Mouse (Mus musculus): ENCODE data around the gene Gm43951. TPM values are rescaled to one million over a fixed set of nuclear protein-coding genes. Genes with fewer than 3 reads are reported as not detected.

The Gm43951 gene
- polyA plus RNA-seq (2015; fragmentation: Nextera tagmentation; extraction: Ambion mirVana) = 0.19 and 0.48 TPM in 2 replicates

- Histone ChIP-seq H3K27ac (peak within 1 kb of the TSS; percentile 70), H3K4me2 (peak within 1 kb of the TSS; percentile 94), H3K4me1 (peaks cover 14% of the 10 kb centered on the region), H3K9me3 (no peaks in the 10 kb centered on the region), H3K9ac (peak within 1 kb of the TSS; percentile 60), H3K27me3 (replicated peaks) (no peaks in the 10 kb centered on the region), H3K36me3 (peaks cover 11% of the 10 kb centered on the region), H3K4me3 (replicated peaks) (peak within 1 kb of the TSS; percentile 68)
- WGBS = under 1% methylated on average over 43 of the region's 43 CpGs
- peak; percentile 28; the same call in 1 of the 2 replicates for ATAC-seq (ENCODE audit: insufficient read depth, low FRiP score, low read depth)
Measured at GRCm38 (mm10) chr11:72206341-72207203, at the start of gene Gm43951. TSS of gene Gm43951 (minus strand) at chr11:72206840.

- H3K9me3 ChIP-seq = no peaks in the 10 kb centered on the region
- no peak for ATAC-seq (ENCODE audit: insufficient read depth, low FRiP score, low read depth)
- WGBS = 71% methylated on average over 2 of the region's 2 CpGs
- H3K36me3 ChIP-seq = no peaks in the 10 kb centered on the region
- H3K4me3 ChIP-seq (replicated peaks) = no peak overlapping the region
- H3K4me1 ChIP-seq = no peaks in the 10 kb centered on the region
- no peak overlapping the region for H3K4me2 ChIP-seq
- H3K9ac ChIP-seq = no peak overlapping the region
- H3K27ac ChIP-seq = no peak overlapping the region
- H3K27me3 ChIP-seq (replicated peaks) = no peaks in the 10 kb centered on the region
Measured at GRCm38 (mm10) chr11:72256441-72256840, 49.8 kb upstream of the Gm43951 start.

GRCm38 (mm10) chr11:72255629-72256028 is 49.0 kb upstream of the Gm43951 start:
- no peak for ATAC-seq (ENCODE audit: insufficient read depth, low FRiP score, low read depth)
- no peak overlapping the region for H3K4me2 ChIP-seq
- no peak overlapping the region for H3K27ac ChIP-seq
- no peak overlapping the region for H3K4me3 ChIP-seq (replicated peaks)
- H3K27me3 ChIP-seq (replicated peaks) = no peaks in the 10 kb centered on the region
- H3K9me3 ChIP-seq = no peaks in the 10 kb centered on the region
- no peaks in the 10 kb centered on the region for H3K36me3 ChIP-seq
- H3K9ac ChIP-seq = no peak overlapping the region
- no peaks in the 10 kb centered on the region for H3K4me1 ChIP-seq
- 92% methylated on average over 4 of the region's 4 CpGs for WGBS

GRCm38 (mm10) chr11:72245196-72245753 is 38.6 kb upstream of the Gm43951 start:
- no peak for ATAC-seq (ENCODE audit: insufficient read depth, low FRiP score, low read depth)
- Histone ChIP-seq H3K27me3 (replicated peaks) (no peaks in the 10 kb centered on the region; the same call in 1 of the 2 replicates), H3K4me2 (no peak overlapping the region), H3K36me3 (no peaks in the 10 kb centered on the region), H3K4me3 (replicated peaks) (no peak overlapping the region), H3K4me1 (no peaks in the 10 kb centered on the region), H3K9me3 (no peaks in the 10 kb centered on the region), H3K9ac (no peak overlapping the region), H3K27ac (no peak overlapping the region)
- WGBS = 81% methylated on average over 8 of the region's 8 CpGs

- 67% methylated on average over 4 of the region's 4 CpGs for WGBS
- Histone ChIP-seq H3K4me3 (replicated peaks) (no peak overlapping the region), H3K27me3 (replicated peaks) (no peaks in the 10 kb centered on the region), H3K9me3 (no peaks in the 10 kb centered on the region), H3K36me3 (no peaks in the 10 kb centered on the region), H3K9ac (no peak overlapping the region), H3K4me2 (no peak overlapping the region), H3K27ac (no peak overlapping the region), H3K4me1 (no peaks in the 10 kb centered on the region)
- no peak for ATAC-seq (ENCODE audit: insufficient read depth, low FRiP score, low read depth)
Measured at GRCm38 (mm10) chr11:72240062-72240860, 33.6 kb upstream of the Gm43951 start.

- Histone ChIP-seq H3K4me1 (no peaks in the 10 kb centered on the region), H3K9me3 (no peaks in the 10 kb centered on the region), H3K4me2 (no peak overlapping the region), H3K4me3 (replicated peaks) (no peak overlapping the region), H3K36me3 (no peaks in the 10 kb centered on the region), H3K9ac (no peak overlapping the region), H3K27ac (no peak overlapping the region), H3K27me3 (replicated peaks) (no peaks in the 10 kb centered on the region)
- no peak for ATAC-seq (ENCODE audit: insufficient read depth, low FRiP score, low read depth)
- WGBS = 72% methylated on average over 5 of the region's 5 CpGs
Measured at GRCm38 (mm10) chr11:72234013-72234412, 27.4 kb upstream of the Gm43951 start.

GRCm38 (mm10) chr11:72232991-72233390 is 26.4 kb upstream of the Gm43951 start:
- H3K4me1 ChIP-seq = no peaks in the 10 kb centered on the region
- H3K9ac ChIP-seq = no peak overlapping the region
- no peak for ATAC-seq (ENCODE audit: insufficient read depth, low FRiP score, low read depth)
- 64% methylated on average over 1 of the region's 1 CpGs for WGBS
- H3K4me3 ChIP-seq (replicated peaks) = no peak overlapping the region
- no peaks in the 10 kb centered on the region for H3K27me3 ChIP-seq (replicated peaks)
- no peaks in the 10 kb centered on the region for H3K9me3 ChIP-seq
- no peaks in the 10 kb centered on the region for H3K36me3 ChIP-seq
- H3K27ac ChIP-seq = no peak overlapping the region
- no peak overlapping the region for H3K4me2 ChIP-seq

- Histone ChIP-seq H3K4me1 (no peaks in the 10 kb centered on the region), H3K27me3 (replicated peaks) (no peaks in the 10 kb centered on the region), H3K9ac (no peak overlapping the region), H3K4me3 (replicated peaks) (no peak overlapping the region), H3K9me3 (no peaks in the 10 kb centered on the region), H3K4me2 (no peak overlapping the region), H3K36me3 (no peaks in the 10 kb centered on the region), H3K27ac (no peak overlapping the region)
- 81% methylated on average over 7 of the region's 7 CpGs for WGBS
- no peak for ATAC-seq (ENCODE audit: insufficient read depth, low FRiP score, low read depth)
Measured at GRCm38 (mm10) chr11:72232068-72232467, 25.4 kb upstream of the Gm43951 start.

- Histone ChIP-seq H3K9me3 (no peaks in the 10 kb centered on the region), H3K4me2 (no peak overlapping the region), H3K27ac (no peak overlapping the region), H3K36me3 (no peaks in the 10 kb centered on the region), H3K4me3 (replicated peaks) (no peak overlapping the region), H3K4me1 (no peaks in the 10 kb centered on the region), H3K9ac (no peak overlapping the region), H3K27me3 (replicated peaks) (no peaks in the 10 kb centered on the region)
- ATAC-seq (ENCODE audit: insufficient read depth, low FRiP score, low read depth) = no peak
- WGBS = 89% methylated on average over 4 of the region's 4 CpGs
Measured at GRCm38 (mm10) chr11:72228513-72228912, 21.9 kb upstream of the Gm43951 start.

- no peak for ATAC-seq (ENCODE audit: insufficient read depth, low FRiP score, low read depth)
- Histone ChIP-seq H3K27ac (no peak overlapping the region), H3K9me3 (no peaks in the 10 kb centered on the region), H3K9ac (no peak overlapping the region), H3K36me3 (no peaks in the 10 kb centered on the region), H3K27me3 (replicated peaks) (no peaks in the 10 kb centered on the region), H3K4me2 (no peak overlapping the region), H3K4me3 (replicated peaks) (no peak overlapping the region), H3K4me1 (no peaks in the 10 kb centered on the region)
- WGBS = 77% methylated on average over 6 of the region's 6 CpGs
Measured at GRCm38 (mm10) chr11:72226901-72227300, 20.3 kb upstream of the Gm43951 start.

- no peaks in the 10 kb centered on the region for H3K27me3 ChIP-seq (replicated peaks)
- 82% methylated on average over 10 of the region's 10 CpGs for WGBS
- no peak for ATAC-seq (ENCODE audit: insufficient read depth, low FRiP score, low read depth)
Measured at GRCm38 (mm10) chr11:72226020-72226791, 19.6 kb upstream of the Gm43951 start.

More at GRCm38 (mm10) chr11:72226020-72226791, 19.6 kb upstream of the Gm43951 start:
- H3K9me3 ChIP-seq = no peaks in the 10 kb centered on the region
- H3K4me3 ChIP-seq (replicated peaks) = no peak overlapping the region
- H3K36me3 ChIP-seq = no peaks in the 10 kb centered on the region
- H3K4me1 ChIP-seq = no peaks in the 10 kb centered on the region
- no peak overlapping the region for H3K27ac ChIP-seq
- no peak overlapping the region for H3K9ac ChIP-seq
- no peak overlapping the region for H3K4me2 ChIP-seq

Data from stomach, embryonic 15.5 days (tissue).